Mouse (Mus musculus) cerebellum, postnatal 4 days (tissue): Measurements from ENCODE around the gene Fam114a2.

ENCODE experiments used
- DNase-seq, 2 experiments: peaks; one replicate each; pipeline ENCODE4 v3.0.0; 2022; ENCODE audit warnings: low spot score in 2 of 2, mixed read lengths in 1 of 2

The Fam114a2 gene

GRCm38 (mm10) chr11:57434153-57434552 lies 84.3 kb downstream of the Fam114a2 start:
- no peak for DNase-seq
